Mouse (Mus musculus): ENCODE measurements around the gene Iffo2. TPM values are rescaled to one million over a fixed set of nuclear protein-coding genes. Genes with fewer than 3 reads are reported as not detected.

The Iffo2 gene
- polyA plus RNA-seq, 1 experiment from 2014 or later = 4.7 TPM

DNA sequence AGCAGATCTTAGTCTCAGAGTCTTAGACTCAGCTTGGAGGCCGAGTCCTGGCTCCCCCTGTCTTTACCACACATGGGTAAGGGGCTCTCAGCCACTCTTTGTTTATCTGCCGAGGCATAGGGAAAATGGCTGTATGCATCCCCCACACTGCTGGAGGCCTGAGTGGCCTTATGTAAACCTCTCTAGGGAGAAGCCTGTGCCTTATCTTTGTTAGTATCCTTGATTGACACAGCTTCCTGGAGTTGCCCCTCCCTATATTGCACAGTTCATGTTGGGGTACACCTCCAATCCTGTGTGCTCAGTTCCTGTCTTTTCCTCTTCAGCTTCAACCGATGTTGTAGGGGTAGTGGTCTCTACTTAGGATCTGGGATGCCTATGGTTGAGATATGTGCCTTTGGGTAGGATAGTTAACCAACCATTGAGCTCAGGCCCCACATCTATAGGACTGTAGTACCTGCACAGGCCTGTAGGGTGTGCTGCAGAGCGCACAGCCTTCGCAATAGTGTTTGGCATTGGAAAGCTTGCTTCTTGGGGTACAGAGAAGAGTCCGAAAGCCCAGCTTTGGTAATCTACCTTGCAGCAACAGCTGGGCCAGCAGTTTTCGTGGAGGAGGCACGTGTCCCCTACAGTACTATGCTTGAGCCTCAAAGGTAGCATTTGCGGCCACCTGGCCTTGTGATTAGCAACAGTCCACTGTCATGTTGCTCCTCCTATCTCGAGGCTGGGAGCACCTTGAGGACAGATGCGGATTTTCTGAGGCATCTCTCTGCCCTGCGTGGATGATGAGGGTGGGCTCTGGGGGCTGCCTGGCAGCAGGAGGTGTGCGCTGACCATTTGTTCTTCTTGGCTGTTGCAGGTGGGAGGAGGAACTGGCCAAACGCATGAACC lies 72.3 kb downstream of the Iffo2 start, which contains the start of gene Gm21969:
Gm21969 (plus strand) TSS at position 830 of the 888 bp plus-strand sequence.
- H3K9me3 ChIP-seq (ENCODE audit: low read length) = no peaks in the 10 kb centered on the region
- H3K27ac ChIP-seq (ENCODE audit: low read length) = peak within 1 kb of the TSS; percentile 83
- no peaks in the 10 kb centered on the region for H3K27me3 ChIP-seq (replicated peaks; ENCODE audit: insufficient read depth, low read length)
- no peak for ATAC-seq
- TF ChIP-seq CTCF (IDR thresholded peaks at IDR 0.05) (peak; percentile 97), EP300 (IDR thresholded peaks at IDR 0.05) (peak; percentile 38; the same call in 1 of the 2 replicates)
- H3K9ac ChIP-seq (replicated peaks; ENCODE audit: low read depth) = 0 out of 2 replicates have a peak within 1 kb of the TSS, but pooled peaks have one; percentile 1
- WGBS = 48% methylated on average over 14 of the region's 14 CpGs
- no peaks in the 10 kb centered on the region for H3K36me3 ChIP-seq (ENCODE audit: insufficient read depth, low read length)
- peaks cover 27% of the 10 kb centered on the region for H3K4me1 ChIP-seq (ENCODE audit: insufficient read depth, low read depth, low read length)
- no peak within 1 kb of the TSS for H3K4me3 ChIP-seq (ENCODE audit: low read depth, low read length)
- H3K4me2 ChIP-seq (replicated peaks; ENCODE audit: low read depth, low read length) = no peak within 1 kb of the TSS
- DNase-seq (ENCODE audit: low spot score) = peak; percentile 73

DNA sequence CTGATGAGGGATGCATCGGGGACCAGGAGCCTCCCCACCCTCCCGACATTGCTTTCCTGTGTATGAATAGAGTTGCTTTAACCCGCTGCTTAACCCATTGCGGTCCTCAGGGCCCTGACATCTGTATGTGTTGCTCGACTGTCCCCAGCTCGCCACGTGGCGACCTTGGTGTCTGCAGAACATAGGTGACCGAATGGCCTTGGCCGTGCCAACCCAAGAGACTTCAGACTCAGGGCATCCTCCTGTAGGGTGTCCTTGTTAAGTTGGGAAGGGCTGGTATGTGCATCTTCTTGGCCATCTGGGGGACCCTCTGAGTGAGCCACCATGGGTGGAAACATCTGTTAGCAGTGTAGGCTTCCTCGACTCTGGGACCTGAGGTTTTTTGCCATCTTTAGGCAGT lies 74.9 kb downstream of the Iffo2 start:
- TF ChIP-seq EP300 (IDR thresholded peaks at IDR 0.05) (no peak), CTCF (IDR thresholded peaks at IDR 0.05) (no peak)
- no peaks in the 10 kb centered on the region for H3K9me3 ChIP-seq (ENCODE audit: low read length)
- no peak overlapping the region for H3K9ac ChIP-seq (replicated peaks; ENCODE audit: low read depth)
- DNase-seq (ENCODE audit: low spot score) = no peak
- H3K4me1 ChIP-seq (ENCODE audit: insufficient read depth, low read depth, low read length) = peaks cover 10% of the 10 kb centered on the region; the same call in 1 of the 2 replicates
- H3K27me3 ChIP-seq (replicated peaks; ENCODE audit: insufficient read depth, low read length) = no peaks in the 10 kb centered on the region
- no peak overlapping the region for H3K4me2 ChIP-seq (replicated peaks; ENCODE audit: low read depth, low read length)
- H3K36me3 ChIP-seq (ENCODE audit: insufficient read depth, low read length) = 0 out of 2 replicates have a peak, but pooled peaks cover 5% of the 10 kb centered on the region
- H3K4me3 ChIP-seq (ENCODE audit: low read depth, low read length) = no peak overlapping the region
- H3K27ac ChIP-seq (ENCODE audit: low read length) = no peak overlapping the region
- 83% methylated on average over 11 of the region's 11 CpGs for WGBS
- no peak for ATAC-seq

DNA sequence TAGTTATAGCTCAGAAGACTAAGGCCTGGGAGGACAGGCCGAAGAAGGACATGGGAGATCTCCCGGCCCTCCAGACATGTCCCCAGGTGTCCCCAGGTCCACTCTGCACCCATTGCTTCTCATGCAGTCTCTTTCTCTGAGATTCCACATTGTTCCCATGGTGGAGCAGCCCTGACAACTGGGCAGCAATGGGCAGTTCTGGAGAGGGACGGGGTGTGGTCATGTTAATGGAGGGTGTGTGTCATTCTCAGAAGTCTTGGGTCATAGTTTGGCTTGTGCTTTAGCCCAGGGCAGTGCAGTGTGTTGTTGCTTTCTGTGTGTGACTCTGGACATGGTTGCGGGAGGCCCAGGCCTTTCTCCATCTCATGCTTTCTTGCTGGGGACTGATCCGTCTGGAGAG lies 76.4 kb downstream of the Iffo2 start:
- Histone ChIP-seq H3K4me1 (ENCODE audit: insufficient read depth, low read depth, low read length) (peaks cover 9% of the 10 kb centered on the region; the same call in 1 of the 2 replicates), H3K27ac (ENCODE audit: low read length) (no peak overlapping the region), H3K36me3 (ENCODE audit: insufficient read depth, low read length) (0 out of 2 replicates have a peak, but pooled peaks cover 5% of the 10 kb centered on the region), H3K27me3 (replicated peaks; ENCODE audit: insufficient read depth, low read length) (no peaks in the 10 kb centered on the region), H3K9me3 (ENCODE audit: low read length) (no peaks in the 10 kb centered on the region), H3K4me2 (replicated peaks; ENCODE audit: low read depth, low read length) (no peak overlapping the region), H3K4me3 (ENCODE audit: low read depth, low read length) (no peak overlapping the region), H3K9ac (replicated peaks; ENCODE audit: low read depth) (no peak overlapping the region)
- TF ChIP-seq EP300 (IDR thresholded peaks at IDR 0.05) (no peak), CTCF (IDR thresholded peaks at IDR 0.05) (no peak)
- ATAC-seq (no peak), DNase-seq (ENCODE audit: low spot score) (no peak)
- WGBS = 97% methylated on average over 5 of the region's 5 CpGs

DNA sequence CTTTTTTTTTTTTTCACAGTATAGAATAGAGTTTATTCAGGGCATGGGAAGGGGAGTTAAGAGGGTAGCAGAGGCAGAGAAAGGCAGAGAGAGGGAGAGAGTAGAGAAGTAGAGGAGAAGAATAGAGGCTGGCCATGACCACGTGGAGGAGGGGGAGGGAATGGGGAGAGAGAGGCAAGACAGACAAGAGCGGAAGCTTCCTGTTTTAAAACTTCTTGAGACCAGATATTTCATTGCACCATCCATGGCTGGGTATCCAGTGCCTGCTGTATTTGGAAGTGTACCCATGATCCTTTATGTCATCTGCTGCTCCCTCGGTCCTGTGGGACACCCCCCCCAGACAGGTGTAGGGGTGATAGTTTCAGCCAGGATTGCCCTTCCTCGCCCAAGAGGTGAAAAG lies 78.6 kb downstream of the Iffo2 start:
- H3K9me3 ChIP-seq (ENCODE audit: low read length) = no peaks in the 10 kb centered on the region
- H3K4me3 ChIP-seq (ENCODE audit: low read depth, low read length) = no peak overlapping the region
- TF ChIP-seq EP300 (IDR thresholded peaks at IDR 0.05) (no peak), CTCF (IDR thresholded peaks at IDR 0.05) (no peak)
- no peaks in the 10 kb centered on the region for H3K27me3 ChIP-seq (replicated peaks; ENCODE audit: insufficient read depth, low read length)
- no peaks in the 10 kb centered on the region for H3K4me1 ChIP-seq (ENCODE audit: insufficient read depth, low read depth, low read length)
- ATAC-seq = no peak
- H3K4me2 ChIP-seq (replicated peaks; ENCODE audit: low read depth, low read length) = no peak overlapping the region
- H3K36me3 ChIP-seq (ENCODE audit: insufficient read depth, low read length) = peaks cover 9% of the 10 kb centered on the region; the same call in 1 of the 2 replicates
- H3K9ac ChIP-seq (replicated peaks; ENCODE audit: low read depth) = no peak overlapping the region
- 69% methylated on average over 4 of the region's 4 CpGs for WGBS
- no peak overlapping the region for H3K27ac ChIP-seq (ENCODE audit: low read length)
- no peak for DNase-seq (ENCODE audit: low spot score)

DNA sequence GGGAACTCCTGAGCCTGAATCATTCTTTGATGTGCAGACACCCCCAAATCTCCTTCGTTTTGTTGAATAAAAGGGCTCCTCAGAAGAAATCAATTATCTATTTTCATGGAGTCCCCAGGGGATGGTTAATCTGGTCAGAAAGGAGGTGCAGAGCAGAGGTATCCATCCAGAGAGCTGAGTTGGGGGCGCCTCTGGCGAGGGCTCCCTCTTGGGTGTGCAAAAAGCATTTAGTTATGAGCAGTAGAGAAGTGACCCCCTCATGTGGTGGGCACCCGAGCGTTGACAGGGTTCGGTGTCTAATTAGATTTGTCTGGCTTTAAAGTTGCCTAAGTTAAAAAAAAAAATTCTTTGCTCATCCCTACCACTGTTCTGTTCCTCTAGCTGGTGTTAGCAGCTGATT lies 80.6 kb downstream of the Iffo2 start:
- peak overlapping the region; percentile 62 for H3K27ac ChIP-seq (ENCODE audit: low read length)
- peaks cover 10% of the 10 kb centered on the region; the same call in 1 of the 2 replicates for H3K36me3 ChIP-seq (ENCODE audit: insufficient read depth, low read length)
- ATAC-seq = no peak
- DNase-seq (ENCODE audit: low spot score) = peak; percentile 32
- no peak overlapping the region for H3K9ac ChIP-seq (replicated peaks; ENCODE audit: low read depth)
- H3K4me3 ChIP-seq (ENCODE audit: low read depth, low read length) = no peak overlapping the region
- H3K27me3 ChIP-seq (replicated peaks; ENCODE audit: insufficient read depth, low read length) = no peaks in the 10 kb centered on the region
- 62% methylated on average over 6 of the region's 6 CpGs for WGBS
- no peak for TF ChIP-seq CTCF (IDR thresholded peaks at IDR 0.05)
- no peak for TF ChIP-seq EP300 (IDR thresholded peaks at IDR 0.05)
- H3K4me2 ChIP-seq (replicated peaks; ENCODE audit: low read depth, low read length) = no peak overlapping the region
- no peaks in the 10 kb centered on the region for H3K4me1 ChIP-seq (ENCODE audit: insufficient read depth, low read depth, low read length)
- no peaks in the 10 kb centered on the region for H3K9me3 ChIP-seq (ENCODE audit: low read length)

DNA sequence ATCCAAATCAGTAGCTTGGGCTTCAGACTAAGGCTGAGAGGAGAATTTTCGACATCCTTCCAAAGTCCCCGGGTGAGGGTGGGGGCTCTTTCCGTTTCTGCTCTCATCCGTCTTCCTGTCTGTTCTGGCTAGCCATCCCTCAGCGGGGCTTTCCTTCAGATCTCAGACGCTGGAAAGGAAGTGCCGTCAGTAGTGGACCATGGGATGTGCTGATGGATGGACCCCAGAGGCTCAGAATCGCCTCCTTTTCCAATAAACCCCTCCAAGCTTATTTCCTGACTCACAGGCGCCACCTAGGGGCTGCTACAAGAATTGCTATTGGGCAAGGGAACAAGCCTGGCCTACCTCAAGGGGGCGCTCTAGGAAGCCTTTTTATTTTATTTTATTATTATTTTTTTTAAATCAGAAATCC lies 81.2 kb downstream of the Iffo2 start:
- H3K27me3 ChIP-seq (replicated peaks; ENCODE audit: insufficient read depth, low read length) = no peaks in the 10 kb centered on the region
- H3K4me1 ChIP-seq (ENCODE audit: insufficient read depth, low read depth, low read length) = no peaks in the 10 kb centered on the region
- peak; percentile 94 for DNase-seq (ENCODE audit: low spot score)
- H3K9ac ChIP-seq (replicated peaks; ENCODE audit: low read depth) = no peak overlapping the region
- H3K27ac ChIP-seq (ENCODE audit: low read length) = 0 out of 2 replicates have a peak overlapping the region, but pooled peaks have one; percentile 62
- WGBS = 6% methylated on average over 9 of the region's 10 CpGs
- H3K9me3 ChIP-seq (ENCODE audit: low read length) = no peaks in the 10 kb centered on the region
- peaks cover 10% of the 10 kb centered on the region; the same call in 1 of the 2 replicates for H3K36me3 ChIP-seq (ENCODE audit: insufficient read depth, low read length)
- TF ChIP-seq CTCF (IDR thresholded peaks at IDR 0.05) = peak; percentile 95
- no peak for TF ChIP-seq EP300 (IDR thresholded peaks at IDR 0.05)
- peak; percentile 84 for ATAC-seq
- peak overlapping the region; percentile 35 for H3K4me2 ChIP-seq (replicated peaks; ENCODE audit: low read depth, low read length)
- no peak overlapping the region for H3K4me3 ChIP-seq (ENCODE audit: low read depth, low read length)
